Mouse (Mus musculus) lung, adult 2 months (tissue): ENCODE results near the gene Ntng1. TPM values are rescaled to one million over a fixed set of nuclear protein-coding genes. Genes with fewer than 3 reads are reported as not detected.

Experiments
- DNase-seq: peaks from one replicate; pipeline ENCODE4 v3.0.0; 2022
- H3K4me1 ChIP-seq: fragments of 200-500 bp; 2 replicates; pipeline ENCODE4 v1.6.1; 2011; ENCODE audit warnings: low read length; ENCODE audit not compliant: control insufficient read depth, insufficient read depth
- H3K4me3 ChIP-seq: fragments of 200-500 bp; replicated peaks from 2 replicates; pipeline ENCODE3; 2011; ENCODE audit warnings: low read depth, mild to moderate bottlenecking, control low read depth, low read length; ENCODE audit errors: extremely low read depth
- CTCF ChIP-seq: fragments of 200-500 bp; IDR thresholded peaks from 2 replicates; pipeline ENCODE4 v1.5.1; 2011; ENCODE audit warnings: mild to moderate bottlenecking, low read length, control low read depth; ENCODE audit not compliant: insufficient read depth
- POLR2A ChIP-seq: fragments of 200-500 bp; IDR thresholded peaks from 2 replicates; pipeline ENCODE4 v1.6.1; 2011; ENCODE audit warnings: low read depth, mild to moderate bottlenecking, control low read depth, low read length, borderline replicate concordance; ENCODE audit errors: extremely low read depth
- WGBS: fragments of 180-500 bp; shearing (Covaris S2); methylation state at CpG from one replicate; pipeline ENCODE4 v1.1.7; 2018; 5-methylcytosine and 5-hydroxymethylcytosine counted together
- polyA plus RNA-seq: library from polyadenylated mRNA; depleted of rRNA; stranded (reverse); fragments of >200 nt; gene quantifications from 2 replicates; pipeline ENCODE4 v1.2.3, GENCODE M21; 2012

Gene Ntng1
- polyA plus RNA-seq, 1 experiment, result 0.58 TPM

DNA sequence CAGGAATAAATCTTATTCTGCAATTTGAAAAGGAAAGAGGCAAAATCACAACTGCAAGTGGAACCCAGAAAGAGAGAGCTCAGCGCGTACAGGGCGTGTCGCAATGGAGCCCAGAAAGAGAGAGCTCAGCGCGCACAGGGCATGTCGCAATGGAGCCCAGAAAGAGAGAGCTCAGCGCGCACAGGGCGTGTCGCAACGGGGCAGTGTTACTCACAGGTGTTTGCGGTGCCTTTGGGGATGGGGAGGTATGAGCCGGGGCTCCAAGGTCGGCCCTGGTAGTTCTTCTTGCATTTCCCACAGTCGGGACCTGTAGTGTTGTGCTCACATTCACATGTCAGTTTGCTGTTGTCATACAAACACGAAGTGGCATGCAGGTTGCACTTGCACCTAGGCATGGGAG, 271.8 kb downstream of the Ntng1 start:
- no peaks in the 10 kb centered on the region for H3K4me1 ChIP-seq
- H3K4me3 ChIP-seq, result no peak overlapping the region
- no peak for DNase-seq
- WGBS, result 87% methylated on average over 17 of the region's 17 CpGs
- TF ChIP-seq CTCF (no peak), POLR2A (no peak)

GRCm38 (mm10) chr3:109858276-109858675, 285.5 kb downstream of the Ntng1 start:
- Histone ChIP-seq H3K4me3 (no peak overlapping the region), H3K4me1 (no peaks in the 10 kb centered on the region)
- TF ChIP-seq CTCF (no peak), POLR2A (no peak)
- WGBS, result 85% methylated on average over 1 of the region's 1 CpGs
- no peak for DNase-seq

DNA sequence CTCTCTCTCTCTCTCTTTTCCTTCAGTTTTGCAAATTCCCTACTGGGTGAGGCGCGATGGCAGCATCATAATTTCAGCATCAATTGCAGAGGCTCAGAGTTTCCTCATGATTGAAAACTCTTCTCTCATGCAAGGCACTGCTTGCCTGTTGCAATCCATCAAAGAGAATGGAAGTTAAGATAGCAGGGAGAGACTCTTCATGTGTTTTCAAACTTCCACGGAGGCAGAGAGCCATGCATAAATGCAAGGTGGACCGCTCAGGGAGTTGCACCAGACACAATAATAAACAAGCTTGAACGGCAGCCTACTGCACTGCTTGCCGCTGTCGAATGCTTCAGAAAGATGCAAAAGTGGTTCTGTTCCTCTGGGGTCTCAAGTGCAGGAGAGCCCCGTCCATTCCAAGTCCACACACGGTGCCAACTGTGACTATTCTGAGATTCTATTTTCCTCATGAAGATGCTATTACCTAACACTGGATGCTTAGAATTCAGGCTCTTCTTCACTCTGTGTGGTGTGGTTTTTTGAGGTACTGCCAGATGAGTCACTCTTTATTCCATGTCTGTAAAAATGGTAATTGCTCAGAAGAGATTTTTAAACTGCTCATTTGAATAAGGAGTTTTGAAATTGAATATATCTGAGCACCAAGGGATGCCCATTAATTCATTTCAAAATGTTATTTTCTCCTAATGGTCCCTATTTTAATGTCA, 289.2 kb downstream of the Ntng1 start:
- no peak for TF ChIP-seq CTCF
- no peak for TF ChIP-seq POLR2A
- 76% methylated on average over 9 of the region's 9 CpGs for WGBS

DNA sequence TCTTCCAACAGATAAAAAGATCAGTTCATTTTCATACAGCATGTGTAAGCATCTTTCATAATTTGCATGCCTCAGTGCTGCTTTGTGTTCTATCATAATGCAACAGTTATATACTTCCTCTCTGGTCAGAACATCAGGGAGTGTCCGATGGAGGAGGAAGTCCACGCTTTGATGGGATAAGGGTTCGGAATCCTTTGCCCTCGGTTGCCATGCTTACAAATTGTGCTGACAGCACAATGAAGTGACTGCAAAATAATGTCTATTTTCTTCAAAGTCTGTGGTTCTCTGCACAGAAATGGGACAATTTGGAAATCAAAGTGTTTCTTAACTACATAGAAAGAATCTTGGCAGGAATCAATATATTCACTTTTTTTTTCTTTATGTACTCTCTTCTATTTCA, 297.2 kb downstream of the Ntng1 start:
- H3K4me3 ChIP-seq, result no peak overlapping the region
- no peaks in the 10 kb centered on the region for H3K4me1 ChIP-seq
- DNase-seq, result no peak
- 48% methylated on average over 4 of the region's 4 CpGs for WGBS
- TF ChIP-seq POLR2A, result no peak
- no peak for TF ChIP-seq CTCF

More for the DNA sequence above, 289.2 kb downstream of the Ntng1 start:
- DNase-seq, result no peak
- Histone ChIP-seq H3K4me3 (no peak overlapping the region), H3K4me1 (no peaks in the 10 kb centered on the region)

- no peak for TF ChIP-seq POLR2A
- TF ChIP-seq CTCF, result no peak
- DNase-seq, result no peak
- 94% methylated on average over 1 of the region's 1 CpGs for WGBS
- Histone ChIP-seq H3K4me3 (no peak overlapping the region), H3K4me1 (no peaks in the 10 kb centered on the region)
Observed at GRCm38 (mm10) chr3:109825806-109826205, 318.0 kb downstream of the Ntng1 start.

DNA sequence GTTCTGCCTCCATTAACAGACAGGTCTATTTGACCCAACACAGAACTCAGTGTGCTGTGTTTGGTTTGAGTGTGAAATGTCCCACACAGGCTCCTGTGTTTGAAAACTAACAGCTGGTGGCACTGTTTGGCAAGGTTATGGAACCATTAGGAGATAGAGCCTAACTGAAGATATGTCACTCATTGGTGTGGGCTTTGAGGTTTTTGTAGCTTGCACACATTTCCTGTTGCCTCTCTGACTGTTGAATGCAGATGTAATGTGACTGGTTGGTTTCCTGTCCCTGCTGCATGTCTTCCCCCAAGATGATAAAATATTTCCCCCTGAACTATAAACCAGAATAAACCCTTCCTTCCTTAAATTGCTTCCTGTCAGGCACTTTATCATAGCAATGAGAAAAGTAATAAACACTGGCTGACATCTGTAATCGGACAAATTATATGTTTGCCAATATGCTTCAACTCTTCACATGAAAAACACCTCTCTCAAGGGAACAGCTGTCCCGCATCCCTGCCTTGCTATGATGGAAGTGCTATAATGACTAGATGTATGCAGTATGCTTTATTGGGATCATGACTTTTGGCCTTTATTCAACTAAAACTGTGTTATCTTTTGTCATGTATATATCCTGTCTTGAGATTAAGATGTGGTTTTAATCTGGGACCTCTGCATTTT, 320.9 kb downstream of the Ntng1 start:
- TF ChIP-seq CTCF, result no peak
- TF ChIP-seq POLR2A, result no peak
- H3K4me1 ChIP-seq, result no peaks in the 10 kb centered on the region
- WGBS, result 45% methylated on average over 2 of the region's 2 CpGs
- no peak for DNase-seq
- H3K4me3 ChIP-seq, result no peak overlapping the region

- no peaks in the 10 kb centered on the region for H3K4me1 ChIP-seq
- DNase-seq, result no peak
- no peak for TF ChIP-seq POLR2A
- TF ChIP-seq CTCF, result no peak
- H3K4me3 ChIP-seq, result no peak overlapping the region
- 60% methylated on average over 2 of the region's 2 CpGs for WGBS
Observed at GRCm38 (mm10) chr3:109818821-109819685, 324.8 kb downstream of the Ntng1 start.

- no peak for DNase-seq
- no peak overlapping the region for H3K4me3 ChIP-seq
- H3K4me1 ChIP-seq, result no peaks in the 10 kb centered on the region
- WGBS, result 91% methylated on average over 1 of the region's 1 CpGs
- TF ChIP-seq CTCF (no peak), POLR2A (no peak)
Observed at GRCm38 (mm10) chr3:109809065-109809464, 334.7 kb downstream of the Ntng1 start.

DNA sequence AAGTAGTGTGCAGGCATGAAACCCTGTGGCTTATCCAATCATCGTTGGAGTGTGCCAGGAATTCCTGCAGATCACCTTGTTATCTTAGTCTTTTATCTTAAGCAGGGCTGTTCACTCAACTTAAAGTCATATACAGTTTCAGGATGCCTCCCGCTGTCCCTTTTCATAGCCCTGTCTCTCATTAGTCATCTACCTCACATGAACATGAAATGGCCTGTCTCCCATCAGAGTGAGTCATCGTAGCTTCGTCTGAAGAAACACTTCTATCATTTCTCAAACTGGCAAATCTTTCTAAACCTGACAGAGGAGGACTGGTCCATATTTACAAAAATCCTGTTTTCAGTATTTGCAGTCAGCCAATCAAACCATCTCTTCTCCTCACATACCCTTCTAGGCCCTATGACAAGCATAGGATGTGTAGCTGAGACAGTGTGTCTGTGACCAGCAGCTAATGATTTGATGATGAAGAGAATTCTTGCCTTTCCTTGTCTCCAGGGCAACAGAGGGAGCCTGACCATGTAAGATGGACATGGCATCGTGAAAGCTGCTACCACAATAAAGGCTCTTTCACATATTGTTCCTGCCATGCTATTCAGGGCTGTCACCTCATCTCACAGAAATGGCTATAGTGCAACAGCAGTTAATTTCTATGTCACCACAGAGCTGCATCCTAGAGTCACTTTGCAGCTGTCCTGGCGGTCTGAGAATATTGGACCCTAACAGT, 336.4 kb downstream of the Ntng1 start:
- Histone ChIP-seq H3K4me3 (no peak overlapping the region), H3K4me1 (no peaks in the 10 kb centered on the region)
- 77% methylated on average over 6 of the region's 6 CpGs for WGBS
- no peak for TF ChIP-seq CTCF
- TF ChIP-seq POLR2A, result no peak
- DNase-seq, result no peak
